Mouse (Mus musculus): Measurements from ENCODE around the gene Lgals3bp.

Lgals3bp gene

DNA sequence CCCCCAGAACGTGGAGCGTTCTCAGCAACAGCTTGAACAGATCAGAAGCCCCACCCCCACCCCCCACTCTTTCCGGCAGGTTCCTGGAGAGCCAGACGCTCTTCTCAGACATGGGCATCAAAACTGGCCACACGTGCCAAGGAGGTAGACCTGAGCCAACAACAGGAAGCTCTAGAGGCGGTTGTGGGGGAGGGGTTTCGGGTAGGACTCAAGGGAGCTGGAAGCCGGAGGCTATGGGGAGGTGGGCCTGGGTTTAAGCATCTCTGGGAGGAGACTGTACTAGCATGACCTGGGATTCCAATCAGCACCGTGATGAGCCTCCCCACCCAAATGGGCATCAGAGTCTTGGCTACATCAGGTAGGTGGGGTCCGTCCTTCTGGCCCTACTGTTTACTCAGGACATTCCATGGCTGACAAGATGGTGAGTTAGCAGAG, 41.0 kb downstream of the Lgals3bp start:
- peak in 1 of 2 experiments; percentile 21 for DNase-seq

DNA sequence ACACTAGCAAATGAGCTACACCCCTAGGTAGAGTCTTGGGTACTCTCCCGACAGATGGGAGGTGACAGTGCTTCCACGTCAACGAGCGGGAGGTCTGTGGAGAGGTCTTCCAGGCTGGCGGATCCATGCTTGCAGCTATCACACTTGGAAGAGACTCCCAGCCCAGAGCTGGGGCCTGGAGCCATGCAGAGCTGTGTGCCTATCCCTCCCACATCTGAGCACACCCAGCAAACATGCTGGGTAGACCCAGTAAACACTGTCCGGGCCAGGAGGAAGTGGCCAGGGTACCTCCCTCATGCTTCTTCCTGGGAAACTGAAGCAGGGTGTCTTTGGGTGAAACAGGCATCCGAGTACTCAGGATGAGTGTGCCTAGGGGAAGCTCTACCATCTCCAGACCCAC, 41.4 kb downstream of the Lgals3bp start:
- DNase-seq, result no peak

DNA sequence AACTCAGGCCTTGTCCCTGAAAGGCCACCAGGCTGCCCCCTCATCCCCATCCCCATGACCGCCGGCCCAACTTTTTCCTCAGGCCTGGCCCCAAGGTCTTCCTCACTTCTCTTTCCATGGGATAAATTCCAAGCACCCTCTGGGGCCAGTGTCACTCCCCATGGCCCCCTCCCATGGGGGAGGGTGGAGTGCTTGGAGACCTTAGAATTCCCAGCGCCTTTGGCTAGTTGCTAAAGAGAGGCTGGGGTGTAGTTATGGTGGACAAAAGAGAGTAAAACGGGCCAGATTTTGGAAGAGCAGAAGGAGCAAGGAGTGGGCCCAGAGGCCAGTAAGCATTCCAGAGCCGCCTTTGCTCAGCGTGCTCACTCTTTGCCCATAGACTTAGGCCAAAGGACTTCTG, 46.3 kb downstream of the Lgals3bp start, which contains the start of gene Timp2:
Timp2 (minus strand) TSS at position 101 of the 400 bp plus-strand sequence.
- no peak for DNase-seq

DNA sequence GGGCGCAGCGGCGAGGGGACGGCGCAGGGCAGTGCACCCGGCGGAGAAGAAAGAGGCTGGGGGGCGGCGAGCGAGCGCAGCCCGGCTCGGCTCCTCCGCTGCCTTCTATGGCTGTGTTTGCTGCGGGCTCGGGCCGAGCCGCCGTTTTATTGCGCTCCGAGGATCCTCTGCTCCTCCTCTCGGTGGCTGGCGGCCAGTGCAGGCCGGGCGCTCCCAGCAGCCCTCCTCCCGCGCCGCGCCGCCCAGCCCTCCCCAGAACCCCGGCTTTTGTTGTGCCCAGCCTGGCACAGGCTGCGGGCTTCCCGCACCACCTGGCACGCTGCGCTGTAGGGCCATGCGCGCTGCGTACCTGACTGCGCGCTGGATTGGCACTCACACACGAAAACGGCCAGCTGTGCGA, 46.7 kb downstream of the Lgals3bp start:
- DNase-seq, result peak; percentile 74 to 89

DNA sequence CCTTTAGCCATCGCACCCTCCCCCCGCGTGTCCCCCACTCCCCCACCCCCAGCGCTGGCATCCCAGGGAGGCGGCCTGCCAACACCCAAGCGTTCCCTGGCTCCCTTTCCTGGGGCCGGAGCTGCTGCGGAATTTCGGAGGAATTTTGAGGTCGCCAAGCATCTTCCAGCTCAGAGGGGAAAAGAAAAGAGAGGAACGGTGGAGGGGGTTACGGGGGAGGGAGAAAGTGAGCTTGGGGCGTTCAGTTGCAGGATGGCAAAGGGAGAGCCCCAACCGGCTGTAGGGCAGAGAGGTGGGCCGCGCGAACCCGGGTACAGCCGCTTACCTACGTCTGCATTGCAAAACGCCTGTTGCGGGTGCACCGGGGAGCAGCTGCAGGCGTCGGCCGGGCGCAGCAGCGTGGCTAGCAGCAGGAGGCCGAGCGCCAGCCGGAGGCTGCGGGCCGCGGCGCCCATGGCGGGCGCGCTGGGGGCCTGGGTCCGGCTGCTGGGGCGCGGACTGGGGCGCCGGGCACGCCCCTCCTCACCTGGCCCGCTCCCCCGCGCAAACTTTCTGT, 47.2 kb downstream of the Lgals3bp start:
- peak in 1 of 2 experiments; percentile 40 for DNase-seq

GRCm38 (mm10) chr11:118349494-118349893, 52.4 kb downstream of the Lgals3bp start:
- no peak for DNase-seq

DNA sequence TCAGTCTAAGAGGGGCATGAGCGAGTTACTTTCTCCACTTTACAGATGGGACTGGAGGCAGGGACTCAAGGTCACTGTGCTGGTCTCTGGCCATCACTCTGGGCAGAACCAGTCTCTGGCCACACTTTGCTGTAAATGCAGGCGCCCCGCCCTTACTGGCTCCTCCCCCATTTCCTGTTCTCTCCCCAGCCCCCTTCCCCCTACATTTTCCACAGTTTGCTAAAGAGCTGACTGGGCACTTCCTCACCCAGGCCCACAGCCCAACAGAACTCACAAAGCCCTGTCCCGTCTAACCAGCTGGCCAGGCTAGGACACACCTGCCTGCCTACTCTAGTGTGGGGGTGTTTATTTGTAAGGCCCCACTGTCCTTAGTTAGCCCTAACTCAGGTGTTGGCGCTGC, 53.0 kb downstream of the Lgals3bp start:
- DNase-seq, result peak; percentile 66 to 73

GRCm38 (mm10) chr11:118348419-118348818, 53.5 kb downstream of the Lgals3bp start:
- no peak for DNase-seq

GRCm38 (mm10) chr11:118347911-118348310, 54.0 kb downstream of the Lgals3bp start:
- no peak for DNase-seq

- DNase-seq, result no peak
These were observed 54.5 kb downstream of the Lgals3bp start for GRCm38 (mm10) chr11:118347391-118347790.

- no peak for DNase-seq
These were observed 55.3 kb downstream of the Lgals3bp start for GRCm38 (mm10) chr11:118346395-118347096.

DNA sequence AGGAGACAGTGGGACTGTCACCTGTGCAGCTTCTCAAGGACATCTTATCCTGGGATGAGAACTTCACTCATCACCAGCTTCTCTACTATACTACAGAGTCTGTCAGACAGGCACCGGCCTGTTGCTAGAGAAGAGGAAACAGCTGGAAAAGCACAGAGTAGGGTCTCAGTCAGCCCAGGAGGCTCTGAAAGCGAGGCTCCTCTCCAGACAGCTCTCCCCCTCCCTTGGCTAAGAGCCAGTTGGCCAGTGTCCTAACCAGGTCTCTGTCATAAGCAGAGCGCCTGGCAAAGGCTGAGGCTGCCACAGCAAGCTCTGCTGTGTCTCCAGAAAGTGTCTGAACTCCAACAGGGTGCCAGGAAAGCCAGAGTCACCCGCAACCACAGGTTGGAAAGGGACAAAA, 56.2 kb downstream of the Lgals3bp start:
- peak in 1 of 2 experiments; percentile 29 for DNase-seq

GRCm38 (mm10) chr11:118343629-118344028, 58.3 kb downstream of the Lgals3bp start:
- DNase-seq, result no peak
